Comparison of ENCODE assay signal across 18 mouse cellular contexts in the genomic region with DNA sequence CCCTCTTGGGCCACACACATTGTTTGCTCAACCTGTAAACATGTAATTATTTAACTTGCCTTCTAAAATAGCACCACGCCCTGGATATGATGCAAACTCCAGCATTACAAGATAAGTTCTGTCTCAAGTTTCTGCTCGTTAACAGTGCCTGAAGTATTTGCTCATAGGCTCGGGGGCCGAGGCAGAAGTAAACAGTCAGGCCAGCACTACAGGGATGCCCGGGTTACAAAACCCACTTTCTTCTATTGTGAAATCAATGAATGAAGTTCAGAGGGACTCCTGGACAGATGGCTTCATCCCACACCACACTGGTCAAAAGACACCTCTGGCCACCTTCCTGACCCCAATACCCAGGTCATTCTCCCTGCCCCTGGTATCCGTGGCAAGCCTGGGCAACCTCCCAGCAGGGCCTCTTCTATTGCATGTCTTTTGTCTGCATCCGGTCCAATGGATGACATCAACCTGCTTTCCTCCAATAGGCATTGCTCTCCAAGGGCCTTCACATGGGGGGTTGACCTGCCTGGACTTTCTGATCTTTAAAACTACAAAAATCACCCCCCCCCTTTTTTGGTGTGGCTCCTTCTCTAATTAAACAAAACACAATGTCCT. TPM values are rescaled to one million over a fixed set of nuclear protein-coding genes. Genes with fewer than 3 reads are reported as not detected.
DNase-seq lines count a peak whose midpoint lies in the region; ATAC-seq and TF ChIP-seq lines count a peak whose summit lies in the region.
"Had no signal": no experiment of that assay in that cellular context is flagged by ENCODE, and none has a peak within 500 bp of the region (broad histone marks: within the 10 kb centered on the region; RNA-seq: fewer than 3 reads in every experiment).

No protein-coding gene starts in this region.

- no peak overlapping the region for H3K9ac ChIP-seq in liver, embryonic 12.5 days
- H3K9ac ChIP-seq in liver, embryonic 14.5 days (replicated peaks) = no peak overlapping the region
- H3K9ac ChIP-seq: forebrain, embryonic 12.5 days; heart, embryonic 12.5 days; midbrain, embryonic 13.5 days had no signal

- WGBS in liver, embryonic 12.5 days (ENCODE audit: insufficient replicate concordance) = 63% methylated on average over 7 of the region's 7 CpGs
- 54% methylated on average over 7 of the region's 7 CpGs for WGBS in liver, embryonic 14.5 days (ENCODE audit: insufficient replicate concordance)

- no peaks in the 10 kb centered on the region for H3K36me3 ChIP-seq in liver, embryonic 12.5 days
- no peaks in the 10 kb centered on the region for H3K36me3 ChIP-seq in liver, embryonic 14.5 days (replicated peaks; ENCODE audit: control insufficient read depth, insufficient read depth, low read depth)
- H3K36me3 ChIP-seq: forebrain, embryonic 12.5 days; heart, embryonic 12.5 days; midbrain, embryonic 13.5 days had no signal

- ATAC-seq in liver, embryonic 12.5 days = 0 out of 2 replicates have a peak, but pooled peaks have one; percentile 35
- ATAC-seq in liver, embryonic 14.5 days (ENCODE audit: insufficient read depth) = peak; percentile 31; the same call in 1 of the 2 replicates
- ATAC-seq in erythroblast, adult 5-6 weeks (replicated peaks; ENCODE audit: low FRiP score, poor library complexity, severe bottlenecking) = no peak
- ATAC-seq: midbrain, embryonic 13.5 days had no signal

- H3K4me2 ChIP-seq in liver, embryonic 12.5 days = no peak overlapping the region
- H3K4me2 ChIP-seq in liver, embryonic 14.5 days (ENCODE audit: low read depth) = no peak overlapping the region
- H3K4me2 ChIP-seq: forebrain, embryonic 12.5 days; heart, embryonic 12.5 days; midbrain, embryonic 13.5 days had no signal

- no peaks in the 10 kb centered on the region for H3K27me3 ChIP-seq in liver, embryonic 12.5 days (replicated peaks)
- H3K27me3 ChIP-seq in liver, embryonic 14.5 days (ENCODE audit: control insufficient read depth, insufficient read depth, low read length) = no peaks in the 10 kb centered on the region
- H3K27me3 ChIP-seq: forebrain, embryonic 12.5 days; heart, embryonic 12.5 days; midbrain, embryonic 13.5 days had no signal

- H3K4me1 ChIP-seq in liver, embryonic 12.5 days = peaks cover 35% of the 10 kb centered on the region
- peaks cover 0 to 9% of the 10 kb centered on the region in 2 experiments; a peak in 3 of 4 replicates for H3K4me1 ChIP-seq in liver, embryonic 14.5 days (replicated peaks; ENCODE audit: control insufficient read depth in 2 of 2, insufficient read depth in 2 of 2, low read length in 1 of 2)
- H3K4me1 ChIP-seq: forebrain, embryonic 12.5 days had no signal

- DNase-seq in liver = no peak
- peak in 2 of 3 experiments; percentile 11 for DNase-seq in liver, embryonic 14.5 days (ENCODE audit: low read depth in 3 of 3, low spot score in 3 of 3)
- DNase-seq in lung, postnatal 14 days = peak; percentile 27
- DNase-seq in right cerebral cortex, adult 18-20 months = no peak
- DNase-seq in adrenal gland, adult 8-10 months = no peak
- DNase-seq: cerebellum, postnatal 14 days; gastrocnemius, postnatal 36 days; heart, postnatal 4 days; kidney, adult 18-20 months; kidney, postnatal 10 days; spleen, adult 18-20 months had no signal

- no peaks in the 10 kb centered on the region for H3K9me3 ChIP-seq in liver, embryonic 12.5 days (replicated peaks)
- no peaks in the 10 kb centered on the region for H3K9me3 ChIP-seq in liver, embryonic 14.5 days (ENCODE audit: control insufficient read depth, low read length)
- H3K9me3 ChIP-seq: forebrain, embryonic 12.5 days; heart, embryonic 12.5 days; midbrain, embryonic 13.5 days had no signal

- H3K4me3 ChIP-seq in liver, embryonic 12.5 days = no peak overlapping the region
- no peak overlapping the region for H3K4me3 ChIP-seq in liver, embryonic 14.5 days (ENCODE audit: insufficient read depth in 1 of 2, low read depth in 2 of 2, low read length in 2 of 2)
- H3K4me3 ChIP-seq: forebrain, embryonic 12.5 days; heart, embryonic 12.5 days; layer of hippocampus, adult 2 months; midbrain, embryonic 13.5 days had no signal

- H3K27ac ChIP-seq in liver, embryonic 12.5 days = no peak overlapping the region
- H3K27ac ChIP-seq in liver, embryonic 14.5 days = no peak overlapping the region
- H3K27ac ChIP-seq: forebrain, embryonic 12.5 days; layer of hippocampus, adult 2 months; macrophage; midbrain, embryonic 13.5 days had no signal

- no peak for TF ChIP-seq EP300 in liver, embryonic 14.5 days (IDR thresholded peaks at IDR 0.05; ENCODE audit: low read depth)

- TF ChIP-seq CTCF in liver, embryonic 14.5 days (IDR thresholded peaks at IDR 0.05; ENCODE audit: low read depth) = no peak

RNA-seq across cellular contexts. Expression of gene Klf3, which starts 49.9 kb away (rescaled TPM):
- polyA plus RNA-seq in liver, embryonic 12.5 days (2016; fragmentation: Nextera tagmentation; extraction: Ambion mirVana) = 91.2 and 105 TPM in 2 replicates
- 34.2 and 42.8 TPM in 2 replicates for polyA plus RNA-seq in liver, embryonic 14.5 days (2012; rRNA removed)
- polyA plus RNA-seq in liver, embryonic 14.5 days (2014; fragmentation: Nextera tagmentation; extraction: Ambion mirVana) = 69.8 and 83.9 TPM in 2 replicates
- total RNA-seq in adrenal gland, adult 8-10 months (2022) = 10 to 100 TPM; 48.3 to 64.6 (median 53.4) TPM
- 207 and 277 TPM in 2 replicates for total RNA-seq in erythroblast, adult 5-6 weeks (2015; ENCODE audit: low replicate concordance)
- total RNA-seq in erythroblast, adult 5-6 weeks (2017; ENCODE audit: low replicate concordance) = 170 and 195 TPM in 2 replicates

Comparison
In these comparisons a context has a peak if more than half of its experiments do, and no peak if none do; other contexts are left out.
1. DNase-seq: peak in liver, embryonic 14.5 days (2 of 3) and lung, postnatal 14 days (single experiment); none in liver (single experiment), right cerebral cortex, adult 18-20 months (single experiment) and adrenal gland, adult 8-10 months (single experiment).